Mouse (Mus musculus): ENCODE measurements around the gene Asic5. TPM values are rescaled to one million over a fixed set of nuclear protein-coding genes. Genes with fewer than 3 reads are reported as not detected.

Asic5 gene
- not detected for total RNA-seq (2021)
- long read RNA-seq, experiment 1, result 0 reads
- long read RNA-seq, experiment 2, result 0 reads

DNA sequence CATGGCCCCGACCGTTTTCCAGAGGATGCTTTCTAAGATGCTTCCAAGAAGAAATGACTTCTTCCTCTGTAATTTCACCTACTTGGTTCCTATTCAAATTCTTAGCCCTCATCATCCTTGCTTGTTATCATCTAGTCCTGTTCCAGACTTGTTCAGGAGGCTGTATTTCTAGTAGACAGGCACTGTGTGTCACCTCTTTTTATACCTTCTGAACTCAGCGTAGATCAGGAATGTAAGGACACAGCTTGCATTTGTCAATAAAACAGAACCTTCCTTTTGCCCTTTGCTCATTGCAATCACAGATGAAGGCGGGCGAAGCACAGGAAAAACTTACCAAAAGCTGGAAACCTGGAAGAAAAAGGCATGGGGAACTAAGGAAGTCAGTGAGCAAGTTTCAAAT is at the start of gene Asic5:
Asic5 (plus strand) TSS at position 301 of the 400 bp plus-strand sequence.
- intact Hi-C loops (cut with DNase I; ENCODE audit: low total_unique reads), result no loop called here
- no peak for DNase-seq

DNA sequence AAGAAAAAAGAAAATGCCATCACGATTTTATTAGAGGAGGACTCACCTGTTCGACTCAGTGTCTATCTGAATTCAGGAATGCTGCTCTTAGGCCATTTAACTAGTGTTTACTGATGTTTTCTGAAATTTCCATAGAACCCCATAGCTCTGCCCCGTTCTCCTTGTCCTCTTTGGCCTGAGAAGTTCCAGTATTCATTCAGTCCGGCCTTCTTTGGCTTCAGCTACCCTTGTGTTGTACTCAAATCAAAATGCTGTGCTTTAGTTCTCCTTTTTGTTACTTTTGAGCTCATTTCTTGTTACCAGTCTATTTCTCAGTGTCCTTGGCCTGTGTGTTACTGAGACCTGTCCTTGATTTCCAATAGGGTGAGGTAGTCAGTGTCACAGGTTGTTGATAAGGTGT is 48.7 kb upstream of the Asic5 start:
- DNase-seq, result no peak
- intact Hi-C loops (cut with DNase I; ENCODE audit: low total_unique reads), result no loop called here

DNA sequence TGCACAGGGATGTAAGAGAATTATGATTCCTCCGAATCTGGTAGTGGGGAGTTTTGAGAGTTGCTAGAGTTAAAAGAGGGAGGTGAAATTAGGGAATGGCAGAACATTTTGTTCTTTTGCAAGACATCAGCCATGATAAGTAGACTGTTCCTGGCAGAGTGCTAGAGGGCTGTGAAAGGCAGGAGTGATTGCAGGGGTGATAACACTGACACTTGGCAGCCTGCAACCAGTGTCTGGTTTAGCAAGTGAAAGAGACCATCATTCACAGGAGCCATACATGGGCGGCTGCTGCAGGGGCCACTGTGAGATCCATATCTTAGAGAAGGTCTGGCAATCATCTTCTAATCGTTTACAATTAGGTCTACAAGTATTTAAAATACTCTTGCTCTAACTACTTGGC is 43.2 kb upstream of the Asic5 start:
- no peak for DNase-seq
- intact Hi-C loops (cut with DNase I; ENCODE audit: low total_unique reads), result no loop called here

DNA sequence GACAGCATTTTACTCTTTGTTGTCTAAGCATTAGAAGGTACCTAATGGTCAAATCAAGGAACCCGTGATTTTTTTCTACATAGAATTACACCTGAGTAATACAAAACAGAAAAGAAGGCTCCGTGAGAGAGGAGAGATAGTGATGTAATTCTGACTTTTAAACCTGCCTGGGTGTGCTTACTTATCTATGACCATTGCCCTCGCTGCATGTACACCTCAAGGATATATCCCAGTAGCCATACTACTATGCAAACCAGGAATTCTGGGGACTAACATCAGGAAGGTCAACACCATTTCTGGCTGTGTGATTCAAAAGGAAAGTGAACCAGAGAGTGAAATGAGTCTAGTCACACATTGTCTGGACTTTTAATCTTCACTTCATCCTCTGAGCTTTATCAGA is 39.7 kb upstream of the Asic5 start:
- DNase-seq, result no peak
- intact Hi-C loops (cut with DNase I; ENCODE audit: low total_unique reads), result no loop called here

DNA sequence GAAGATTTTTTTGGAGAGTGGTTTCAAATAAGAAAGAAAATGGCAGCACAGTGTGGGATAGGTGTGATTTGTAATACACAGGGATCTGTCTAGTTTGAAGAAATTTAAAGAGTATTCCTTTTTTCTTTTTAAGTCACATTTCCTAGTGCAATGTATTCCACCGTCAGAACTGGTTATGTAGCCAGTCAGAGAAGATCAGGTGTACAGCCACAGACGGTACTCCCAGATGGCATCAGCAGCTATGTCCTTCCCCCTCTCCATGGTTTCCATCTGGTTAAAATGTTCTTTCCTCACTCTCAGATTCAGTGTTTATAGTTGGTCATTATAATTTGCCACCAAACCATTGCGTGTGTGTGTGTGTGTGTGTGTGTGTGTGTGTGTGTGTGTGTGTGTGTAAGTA is 39.0 kb upstream of the Asic5 start:
- DNase-seq, result no peak
- intact Hi-C loops (cut with DNase I; ENCODE audit: low total_unique reads), result no loop called here

DNA sequence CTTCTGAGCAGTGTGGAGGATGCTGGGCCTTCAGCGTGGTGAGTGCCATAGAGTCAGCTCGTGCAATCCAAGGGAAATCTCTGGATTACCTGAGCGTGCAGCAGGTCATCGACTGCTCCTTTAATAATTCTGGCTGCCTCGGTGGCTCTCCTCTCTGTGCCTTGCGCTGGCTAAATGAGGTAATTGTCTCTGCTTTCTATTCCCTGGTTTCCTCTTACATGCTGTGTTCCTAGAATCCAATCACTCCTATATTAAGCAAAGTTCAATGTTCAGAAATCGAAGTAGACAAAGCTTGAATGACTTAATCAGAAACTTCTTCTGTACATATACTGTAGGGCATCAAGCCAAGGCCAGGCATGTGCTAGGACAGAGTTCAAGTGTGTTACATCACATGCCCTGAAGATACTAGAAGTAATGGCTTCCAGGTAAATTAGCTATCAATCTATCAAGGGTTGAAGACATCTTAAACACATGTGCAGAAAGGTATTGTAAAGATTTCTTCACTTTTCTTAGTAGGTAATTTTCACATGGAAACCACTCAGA is 37.2 kb upstream of the Asic5 start:
- intact Hi-C loops (cut with DNase I; ENCODE audit: low total_unique reads), result no loop called here

DNA sequence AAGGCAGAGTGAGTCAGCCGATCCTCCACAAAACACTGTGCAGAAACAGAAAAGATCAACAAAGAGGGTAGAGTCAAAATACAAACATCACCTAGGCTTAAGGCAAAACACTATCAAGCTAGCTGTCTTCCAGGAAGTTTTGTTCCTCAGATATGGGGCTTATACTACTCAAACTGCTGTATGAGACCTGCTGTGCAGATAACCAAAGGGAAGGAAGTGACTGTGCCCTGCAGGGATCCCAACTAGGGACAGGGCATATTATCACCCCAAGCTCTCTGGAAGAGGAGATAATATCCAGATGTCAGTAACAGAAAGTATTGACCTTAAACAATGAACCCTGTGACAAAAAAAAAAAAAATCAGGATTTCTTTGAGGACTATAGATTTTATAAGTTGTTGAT is 33.0 kb upstream of the Asic5 start:
- DNase-seq, result no peak
- intact Hi-C loops (cut with DNase I; ENCODE audit: low total_unique reads), result no loop called here

More for the DNA sequence above, 37.2 kb upstream of the Asic5 start:
- DNase-seq, result no peak

DNA sequence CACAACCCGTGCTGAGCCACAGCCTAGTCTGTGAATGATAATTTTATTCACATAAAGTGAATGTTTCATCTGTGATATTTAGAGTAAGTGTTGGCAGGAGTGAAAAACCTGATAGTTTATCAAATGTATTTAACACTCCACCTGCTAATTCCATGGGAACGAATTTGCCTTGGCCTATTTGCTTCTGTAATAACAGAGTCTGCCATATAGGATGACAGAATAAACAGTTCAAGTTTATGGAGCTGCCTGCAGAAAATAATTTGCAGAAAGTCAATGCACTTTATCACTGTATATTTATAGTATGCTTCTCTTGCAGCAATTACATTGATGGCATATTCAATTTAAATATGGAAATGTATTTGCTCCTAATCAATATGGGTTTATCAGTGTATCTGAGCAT is 30.3 kb upstream of the Asic5 start:
- DNase-seq, result no peak
- intact Hi-C loops (cut with DNase I; ENCODE audit: low total_unique reads), result no loop called here

DNA sequence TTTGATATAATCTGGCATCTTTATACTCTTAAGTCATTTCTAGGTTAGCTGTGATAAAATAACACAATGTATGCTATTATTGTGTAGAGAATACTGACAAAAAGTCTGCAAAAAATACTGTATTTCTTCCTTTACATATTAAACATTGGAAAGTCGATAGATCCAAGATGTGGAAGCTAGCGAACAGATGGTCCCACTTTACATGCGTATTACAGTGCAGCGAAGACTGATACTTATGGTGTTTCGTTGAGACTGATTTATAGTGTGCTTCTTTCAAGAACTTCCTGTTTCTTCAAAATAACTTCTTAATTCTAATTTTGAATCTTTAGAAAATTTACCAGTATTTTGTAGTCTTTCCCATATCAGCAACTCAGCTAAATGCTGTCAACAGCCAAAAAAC is 24.6 kb upstream of the Asic5 start:
- intact Hi-C loops (cut with DNase I; ENCODE audit: low total_unique reads), result no loop called here

DNA sequence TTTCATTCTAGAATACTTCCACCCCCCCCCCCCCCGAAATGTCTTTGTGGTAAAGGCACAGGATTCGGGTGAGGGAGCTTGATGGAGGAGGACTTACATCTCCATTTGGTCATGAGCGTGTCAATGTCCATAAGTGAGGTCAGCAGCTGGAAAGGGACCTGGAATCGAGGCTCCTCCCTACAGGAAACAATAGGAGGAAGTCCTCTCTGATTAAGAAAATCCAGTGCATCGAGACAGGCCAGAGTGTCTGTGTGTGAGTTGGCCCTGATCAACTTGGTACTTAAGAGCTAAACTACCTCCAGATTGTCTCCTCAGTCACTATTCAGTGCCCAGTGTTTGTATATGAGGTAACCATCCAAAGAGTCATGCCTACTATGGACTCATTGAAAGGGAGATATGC is 20.8 kb upstream of the Asic5 start:
- intact Hi-C loops (cut with DNase I; ENCODE audit: low total_unique reads), result no loop called here
- no peak for DNase-seq

More for the DNA sequence above, 24.6 kb upstream of the Asic5 start:
- DNase-seq, result no peak

DNA sequence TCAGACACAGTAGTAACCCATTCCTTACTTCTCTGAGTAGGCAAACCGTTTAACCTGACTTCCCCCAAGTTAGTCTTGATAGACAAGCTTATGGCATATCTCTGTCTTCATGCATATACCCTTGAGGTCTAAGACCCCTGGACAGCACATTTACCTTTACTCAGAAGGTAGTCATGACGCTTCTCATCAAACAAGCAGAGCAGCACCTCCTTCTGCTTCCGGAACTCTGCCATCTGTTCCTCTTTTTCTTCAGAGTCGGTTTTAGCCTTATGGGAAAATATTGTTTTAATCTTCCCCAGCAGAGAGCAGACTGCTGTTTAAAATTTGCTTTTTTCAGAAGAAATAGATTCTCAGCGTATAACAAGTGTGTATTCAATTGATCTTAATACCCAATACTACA is 18.3 kb upstream of the Asic5 start:
- DNase-seq, result no peak
- intact Hi-C loops (cut with DNase I; ENCODE audit: low total_unique reads), result no loop called here

DNA sequence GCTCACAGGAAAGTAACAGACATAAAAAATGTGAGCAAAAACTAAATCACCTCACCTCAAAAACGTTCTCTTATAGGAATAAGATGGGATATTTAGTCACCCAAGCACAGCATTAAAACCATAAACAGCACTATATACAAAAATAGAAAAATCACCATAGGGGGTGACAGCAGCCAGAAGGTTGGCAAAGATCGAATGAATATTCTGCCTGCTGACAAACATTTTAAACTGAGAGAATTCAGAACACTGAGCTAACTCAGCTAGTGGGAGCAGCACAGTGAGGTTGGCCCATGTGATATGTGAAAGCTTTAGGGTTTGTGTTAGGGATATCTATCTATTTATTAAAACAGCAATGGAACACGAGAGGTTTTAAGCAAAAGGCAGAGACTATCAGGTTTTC is 17.5 kb upstream of the Asic5 start:
- intact Hi-C loops (cut with DNase I; ENCODE audit: low total_unique reads), result no loop called here
- DNase-seq, result no peak

DNA sequence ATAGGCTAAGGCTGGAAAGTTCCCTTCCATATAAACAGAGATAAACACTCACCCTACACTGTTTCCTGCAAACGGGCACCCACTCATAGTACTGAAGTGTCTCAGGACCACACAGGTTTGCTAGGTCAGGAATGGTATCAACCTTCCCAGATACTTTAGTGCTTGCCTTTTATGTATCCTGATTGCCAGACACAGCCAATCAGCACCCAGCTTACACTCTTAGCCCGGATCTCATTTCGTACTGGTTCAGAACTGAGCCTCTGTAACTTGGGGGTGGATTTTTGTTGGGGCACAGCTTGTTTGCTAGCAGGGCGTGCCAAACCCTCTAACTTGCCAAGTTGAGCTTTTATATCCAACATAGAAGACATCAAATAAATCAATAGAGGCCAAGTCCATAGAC is 6.5 kb upstream of the Asic5 start:
- DNase-seq, result no peak
- intact Hi-C loops (cut with DNase I; ENCODE audit: low total_unique reads), result no loop called here

DNA sequence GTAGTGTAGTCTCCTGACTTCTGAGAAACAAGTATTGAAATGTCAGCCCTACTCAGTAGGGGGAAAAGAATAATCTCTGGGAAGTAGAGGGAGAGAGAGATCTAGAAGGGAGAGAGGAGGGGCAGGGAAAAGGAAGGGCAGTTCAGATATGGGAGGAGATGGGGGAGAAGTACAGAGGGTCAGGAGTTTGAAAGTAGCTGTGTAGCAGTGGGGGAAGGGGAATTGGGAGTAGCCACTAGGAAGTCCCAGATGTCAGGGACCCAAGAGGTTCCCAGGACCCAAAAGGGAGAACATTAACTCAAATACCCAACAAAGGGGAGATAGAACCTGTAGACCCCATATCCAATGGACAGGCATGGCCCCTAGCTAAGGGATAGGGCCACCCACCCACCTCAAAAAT is 6.0 kb upstream of the Asic5 start, which contains the start of gene Tdo2:
Tdo2 (minus strand) TSS at position 101 of the 400 bp plus-strand sequence.
- no peak for DNase-seq
- intact Hi-C loops (cut with DNase I; ENCODE audit: low total_unique reads), result no loop called here

DNA sequence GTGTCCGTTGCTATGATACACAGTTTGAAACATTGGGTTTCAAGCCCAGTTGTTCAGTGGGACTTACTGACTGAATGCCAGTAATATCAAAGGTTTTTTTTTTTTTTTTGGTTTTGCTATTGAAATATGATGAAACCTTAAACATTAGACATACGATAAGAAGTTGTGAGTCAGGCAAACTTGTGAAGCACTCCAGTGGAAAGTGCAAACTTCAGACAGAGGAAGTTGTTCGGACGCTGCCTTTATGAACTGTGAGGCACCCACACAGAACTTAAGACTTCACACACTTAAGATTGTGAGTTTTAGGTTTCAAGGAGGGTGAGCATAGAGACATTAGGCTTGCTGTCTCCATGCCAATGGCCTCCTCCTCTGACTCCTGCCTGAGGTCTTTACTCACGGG is 514 bp upstream of the Asic5 start:
- intact Hi-C loops (cut with DNase I; ENCODE audit: low total_unique reads), result no loop called here
- DNase-seq, result no peak

DNA sequence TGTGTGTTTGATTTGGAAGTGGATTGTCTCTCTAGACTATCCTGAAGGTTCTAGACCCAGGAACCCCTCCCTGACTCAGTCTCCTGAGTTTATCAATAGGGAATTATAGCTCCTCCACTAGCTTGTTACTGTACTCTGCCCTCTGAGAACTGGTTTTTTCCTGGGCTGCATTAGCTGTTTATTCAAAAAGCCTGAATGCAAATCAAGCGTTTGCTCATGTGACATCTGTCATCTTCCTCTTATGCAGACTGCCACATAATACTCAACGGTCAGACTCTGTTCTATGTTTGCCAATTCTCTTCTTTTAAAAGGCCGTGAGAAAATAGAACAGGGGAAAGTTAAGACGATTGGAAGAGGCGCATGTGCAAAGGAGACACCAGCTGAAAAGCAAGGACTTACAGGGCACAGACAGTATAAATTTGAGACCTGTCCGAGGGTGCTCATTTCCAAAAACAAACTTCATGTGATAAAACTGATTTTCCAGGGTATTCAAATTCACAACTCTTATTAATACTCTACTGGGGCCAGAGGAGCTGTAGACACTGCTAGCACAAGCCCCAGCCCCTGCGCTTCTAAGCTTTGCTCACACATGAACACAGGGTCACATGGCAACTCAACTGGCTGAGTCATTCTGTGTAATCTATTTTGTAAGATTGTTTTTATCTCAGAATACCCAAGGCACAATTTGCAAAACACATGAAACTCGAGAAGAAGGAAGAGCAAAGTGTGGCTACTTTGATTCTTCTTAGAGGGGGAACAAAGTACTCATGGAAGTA is 1.2 kb downstream of the Asic5 start:
- intact Hi-C loops (cut with DNase I; ENCODE audit: low total_unique reads), result no loop called here
- DNase-seq, result no peak

DNA sequence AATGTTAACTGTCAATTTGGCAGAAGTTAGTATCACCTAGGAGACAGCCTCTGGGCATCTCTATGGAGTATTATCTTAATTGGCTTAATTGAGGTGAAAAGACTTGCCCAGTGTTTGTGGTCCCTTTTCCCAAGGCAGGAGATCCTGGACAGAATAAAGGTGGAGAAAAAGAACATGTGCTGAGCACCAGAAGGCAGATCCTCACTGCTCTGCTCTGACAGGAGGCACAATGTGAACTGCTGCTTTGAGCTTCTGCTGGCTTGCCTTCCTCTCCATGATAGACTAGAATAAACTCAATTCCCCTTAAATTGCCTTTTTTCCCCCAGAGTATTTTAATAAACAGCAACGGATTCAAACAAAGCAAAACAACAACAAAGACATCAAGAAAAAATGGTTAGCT is 3.0 kb downstream of the Asic5 start:
- intact Hi-C loops (cut with DNase I; ENCODE audit: low total_unique reads), result no loop called here
- DNase-seq, result no peak

DNA sequence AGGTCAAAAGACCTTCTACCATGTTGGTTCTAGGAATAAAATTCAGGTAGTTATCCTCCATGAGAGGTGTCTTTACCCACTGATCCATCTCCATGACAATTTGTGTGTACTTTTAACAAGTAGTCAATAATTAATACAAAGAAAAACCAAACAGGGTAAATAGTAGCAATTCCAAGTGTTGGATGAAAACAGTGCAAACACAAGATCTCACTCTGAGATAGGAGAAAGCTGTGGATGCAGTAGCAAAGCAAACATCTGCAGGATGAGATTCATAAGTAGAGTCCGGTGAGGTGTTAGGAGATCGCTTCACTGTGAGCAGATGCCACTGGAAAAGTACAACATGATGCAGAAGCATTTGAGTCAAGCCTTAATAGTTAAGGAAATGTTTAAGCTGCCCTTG is 4.0 kb downstream of the Asic5 start:
- intact Hi-C loops (cut with DNase I; ENCODE audit: low total_unique reads), result no loop called here
- no peak for DNase-seq

DNA sequence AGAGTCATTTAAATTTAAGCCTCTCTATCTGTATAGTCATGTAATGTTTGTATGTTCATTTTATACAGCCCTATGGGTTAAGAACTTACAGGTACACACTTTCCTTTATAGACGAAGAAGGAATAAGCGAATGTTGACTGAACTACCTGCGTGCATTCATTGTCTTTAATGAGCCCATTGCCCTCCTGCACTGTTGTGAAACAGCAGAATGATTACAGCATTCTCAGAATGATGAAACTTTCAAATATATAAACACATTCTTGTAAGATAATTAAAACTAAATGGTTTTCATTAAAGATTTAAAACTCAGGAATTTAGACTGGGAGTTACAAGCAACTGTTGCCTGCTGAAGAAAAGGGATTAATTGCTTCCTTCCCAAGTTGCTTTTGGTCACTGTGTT is 5.5 kb downstream of the Asic5 start:
- no peak for DNase-seq

DNA sequence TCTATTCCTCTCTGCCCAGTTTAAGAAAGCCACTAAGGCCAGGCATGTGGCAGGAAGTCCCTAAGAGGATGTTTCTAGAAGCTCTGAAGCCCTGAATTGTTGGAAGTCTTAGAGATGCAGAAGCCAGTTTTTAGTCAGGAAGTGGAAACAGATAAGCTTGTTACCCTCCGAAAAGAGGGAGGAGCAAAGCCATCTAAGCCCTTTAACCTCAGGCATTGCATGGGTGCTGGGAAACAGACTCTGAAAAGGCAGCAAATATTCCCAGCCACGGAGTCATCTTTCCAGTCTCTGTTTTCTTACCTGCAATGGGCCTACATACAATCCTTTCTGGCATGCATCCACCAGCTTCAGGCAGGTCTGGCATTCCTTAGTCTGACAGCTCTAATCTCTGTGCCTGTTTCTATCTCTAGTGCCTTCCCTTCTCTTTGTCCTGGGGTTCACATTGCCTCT is 7.6 kb downstream of the Asic5 start:
- no peak for DNase-seq
- intact Hi-C loops (cut with DNase I; ENCODE audit: low total_unique reads), result no loop called here

More for the DNA sequence above, 5.5 kb downstream of the Asic5 start:
- intact Hi-C loops (cut with DNase I; ENCODE audit: low total_unique reads), result no loop called here

DNA sequence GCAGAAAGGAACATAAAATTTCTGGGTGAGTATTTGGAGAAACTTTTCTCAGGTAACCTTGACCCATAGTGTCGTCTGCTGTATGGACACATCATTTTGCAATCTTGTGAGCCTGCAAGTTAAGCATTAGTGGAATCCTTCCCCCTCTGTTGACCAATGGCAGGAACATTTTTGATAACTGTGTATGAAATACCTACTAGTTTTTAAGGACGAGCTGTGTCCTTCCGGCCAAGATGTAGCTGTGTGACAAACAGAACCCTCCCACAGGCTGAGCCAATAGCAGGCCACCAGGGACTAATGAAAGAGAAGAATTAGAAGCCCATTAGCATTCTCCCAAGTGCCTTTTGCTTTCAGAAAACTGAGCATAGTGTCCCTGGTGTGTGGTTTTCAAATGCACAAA is 8.4 kb downstream of the Asic5 start:
- intact Hi-C loops (cut with DNase I; ENCODE audit: low total_unique reads), result no loop called here
- DNase-seq, result no peak

Data from gastrocnemius, postnatal 14 days (tissue).